Comparison of ENCODE assay signal across 8 mouse cellular contexts in the genomic region with DNA sequence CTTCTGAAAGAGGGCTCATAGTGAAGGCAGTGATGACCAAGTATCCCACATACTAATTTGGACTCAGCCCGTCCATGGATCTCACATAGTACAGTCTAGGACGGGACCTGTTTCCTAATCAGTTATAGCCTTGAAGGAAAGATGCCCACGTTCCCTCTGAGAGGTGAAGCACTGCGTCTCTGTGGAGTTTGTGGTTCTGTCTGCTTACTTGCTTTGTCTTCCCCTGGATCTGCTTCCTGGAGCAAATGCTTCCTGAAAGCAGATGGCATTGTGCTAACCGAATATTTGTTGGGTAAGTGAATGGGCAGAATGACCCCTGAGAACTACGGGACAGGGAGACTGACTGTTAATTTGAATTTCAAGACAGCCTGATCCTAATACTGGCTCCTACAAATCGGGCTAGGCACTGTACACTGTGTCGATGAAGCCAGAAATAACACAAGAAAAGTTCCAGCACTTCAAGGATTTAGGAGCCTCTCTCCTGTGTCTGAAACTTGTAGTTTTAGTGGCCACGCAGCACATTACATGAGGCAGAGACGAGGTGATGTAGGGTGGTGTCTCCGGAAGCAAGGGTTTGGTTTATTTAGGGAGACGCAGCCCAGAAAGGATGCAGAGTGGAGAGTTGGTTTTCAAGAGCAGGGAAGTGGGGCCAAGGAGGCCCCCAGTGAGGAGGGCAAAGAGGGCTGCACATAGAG. TPM values are rescaled to one million over a fixed set of nuclear protein-coding genes. Genes with fewer than 3 reads are reported as not detected.
DNase-seq lines count a peak whose midpoint lies in the region; ATAC-seq and TF ChIP-seq lines count a peak whose summit lies in the region.

No protein-coding gene starts in this region.

- H3K36me3 ChIP-seq in kidney, adult 2 months (ENCODE audit: control insufficient read depth, insufficient read depth, low read length), result no peaks in the 10 kb centered on the region
- H3K36me3 ChIP-seq in forebrain, embryonic 13.5 days (ENCODE audit: poor library complexity, severe bottlenecking), result peaks cover 23% of the 10 kb centered on the region
- peaks cover 17% of the 10 kb centered on the region for H3K36me3 ChIP-seq in limb, embryonic 15.5 days
- no peaks in the 10 kb centered on the region for H3K36me3 ChIP-seq in small intestine, adult 2 months (ENCODE audit: control insufficient read depth, insufficient read depth, low read length)

- H3K9ac ChIP-seq in forebrain, embryonic 13.5 days, result peak overlapping the region; percentile 91
- peak overlapping the region; percentile 81 for H3K9ac ChIP-seq in limb, embryonic 15.5 days

- H3K27ac ChIP-seq in kidney, adult 2 months (ENCODE audit: insufficient read depth, low read depth, low read length), result no peak overlapping the region; the same call in 1 of the 2 replicates
- H3K27ac ChIP-seq in forebrain, embryonic 13.5 days, result peak overlapping the region; percentile 97; the same call in 1 of the 2 replicates
- peak overlapping the region; percentile 98 for H3K27ac ChIP-seq in limb, embryonic 15.5 days
- no peak overlapping the region for H3K27ac ChIP-seq in small intestine, adult 2 months (ENCODE audit: insufficient read depth, low read depth, low read length)

- peak overlapping the region; percentile 81 for H3K4me3 ChIP-seq in kidney, adult 2 months (ENCODE audit: insufficient read depth, low read depth, low read length)
- peak overlapping the region; percentile 78 for H3K4me3 ChIP-seq in forebrain, embryonic 13.5 days
- H3K4me3 ChIP-seq in limb, embryonic 15.5 days, result peak overlapping the region; percentile 72
- peak overlapping the region; percentile 80 for H3K4me3 ChIP-seq in small intestine, adult 2 months (ENCODE audit: low read depth, low read length)

- no peaks in the 10 kb centered on the region for H3K27me3 ChIP-seq in kidney, adult 2 months (replicated peaks; ENCODE audit: control insufficient read depth, insufficient read depth, low read length)
- no peaks in the 10 kb centered on the region for H3K27me3 ChIP-seq in forebrain, embryonic 13.5 days
- H3K27me3 ChIP-seq in limb, embryonic 15.5 days, result no peaks in the 10 kb centered on the region
- no peaks in the 10 kb centered on the region for H3K27me3 ChIP-seq in small intestine, adult 2 months (ENCODE audit: control insufficient read depth, insufficient read depth, low read length)

- H3K4me2 ChIP-seq in forebrain, embryonic 13.5 days, result peak overlapping the region; percentile 69
- H3K4me2 ChIP-seq in limb, embryonic 15.5 days, result peak overlapping the region; percentile 49

- H3K9me3 ChIP-seq in forebrain, embryonic 13.5 days (replicated peaks), result no peaks in the 10 kb centered on the region
- no peaks in the 10 kb centered on the region for H3K9me3 ChIP-seq in limb, embryonic 15.5 days

- TF ChIP-seq CTCF in kidney, adult 2 months (conservative IDR thresholded peaks at IDR 0.05; ENCODE audit: insufficient read depth, insufficient read length, low read depth, low read length), result no peak
- TF ChIP-seq CTCF in small intestine, adult 2 months (IDR thresholded peaks at IDR 0.05; ENCODE audit: extremely low read depth, insufficient read length, insufficient replicate concordance, low read depth, low read length), result no peak

- DNase-seq in kidney, adult 2 months, result peak; percentile 10
- DNase-seq in kidney, postnatal 36 days, result no peak
- DNase-seq in MEL-GATA-1-ER (ENCODE audit: extremely low read depth, low read depth), result peak; percentile 16
- no peak for DNase-seq in layer of hippocampus, adult 8-10 months (ENCODE audit: low spot score in 2 of 2)
- no peak for DNase-seq in adrenal gland, postnatal 10 days

- 13% methylated on average over 12 of the region's 12 CpGs for WGBS in kidney, adult 2 months
- 41% methylated on average over 12 of the region's 12 CpGs for WGBS in forebrain, embryonic 13.5 days
- 25% methylated on average over 12 of the region's 12 CpGs for WGBS in limb, embryonic 15.5 days
- WGBS in small intestine, adult 2 months, result 22% methylated on average over 12 of the region's 12 CpGs

- peaks cover 3% of the 10 kb centered on the region; the same call in 1 of the 2 replicates for H3K4me1 ChIP-seq in kidney, adult 2 months (ENCODE audit: control insufficient read depth, insufficient read depth, low read length)
- H3K4me1 ChIP-seq in forebrain, embryonic 13.5 days, result peaks cover 14% of the 10 kb centered on the region
- H3K4me1 ChIP-seq in limb, embryonic 15.5 days, result peaks cover 27% of the 10 kb centered on the region
- peaks cover 5% of the 10 kb centered on the region; the same call in 1 of the 2 replicates for H3K4me1 ChIP-seq in small intestine, adult 2 months (ENCODE audit: control insufficient read depth, insufficient read depth, insufficient read length, low read length)

- no peak for ATAC-seq in forebrain, embryonic 13.5 days
- ATAC-seq in limb, embryonic 15.5 days (ENCODE audit: insufficient number of reproducible peaks, low FRiP score, low TSS enrichment, low read depth), result no peak

- no peak for TF ChIP-seq POLR2A in kidney, adult 2 months (IDR thresholded peaks at IDR 0.05; ENCODE audit: low read depth, low read length)
- no peak for TF ChIP-seq POLR2A in small intestine, adult 2 months (IDR thresholded peaks at IDR 0.05; ENCODE audit: low read depth, low read length)

RNA-seq across cellular contexts. Expression of a gene that starts 1.3 kb away (rescaled TPM):
- 60.5 and 67.9 TPM in 2 replicates for polyA plus RNA-seq in kidney, adult 2 months (2012; rRNA removed)
- polyA plus RNA-seq in forebrain, embryonic 13.5 days (2015; fragmentation: Nextera tagmentation; extraction: Ambion mirVana), result 214 and 225 TPM in 2 replicates
- polyA plus RNA-seq in limb, embryonic 15.5 days (2015; fragmentation: Nextera tagmentation; extraction: Ambion mirVana), result 189 and 192 TPM in 2 replicates
- 23.0 and 45.9 TPM in 2 replicates for polyA plus RNA-seq in small intestine, adult 2 months (2012; rRNA removed)
- total RNA-seq in layer of hippocampus, adult 8-10 months (2022), result 10 to 100 TPM; 90.5 to 94.1 (median 92.2) TPM
- total RNA-seq in adrenal gland, postnatal 10 days (2021), result 10 to 100 TPM; 69.2 to 82.8 TPM

RNA-seq across cellular contexts. Expression of a gene that starts 39.4 kb away (rescaled TPM):
- polyA plus RNA-seq in kidney, adult 2 months (2012; rRNA removed), result 9.2 and 11.0 TPM in 2 replicates
- 109 and 116 TPM in 2 replicates for polyA plus RNA-seq in forebrain, embryonic 13.5 days (2015; fragmentation: Nextera tagmentation; extraction: Ambion mirVana)
- polyA plus RNA-seq in limb, embryonic 15.5 days (2015; fragmentation: Nextera tagmentation; extraction: Ambion mirVana), result 56.0 and 59.2 TPM in 2 replicates
- polyA plus RNA-seq in small intestine, adult 2 months (2012; rRNA removed), result 1.6 and 2.7 TPM in 2 replicates
- 10 to 100 TPM; 44.5 to 57.4 (median 51.1) TPM for total RNA-seq in layer of hippocampus, adult 8-10 months (2022)
- total RNA-seq in adrenal gland, postnatal 10 days (2021), result 10 to 100 TPM; 37.6 to 38.0 TPM

Comparison
In these comparisons a context has a peak if more than half of its experiments do, and no peak if none do; other contexts are left out.
1. DNase-seq: peak in kidney, adult 2 months (single experiment) and MEL-GATA-1-ER (single experiment); none in kidney, postnatal 36 days (0 of 2), layer of hippocampus, adult 8-10 months (0 of 2) and adrenal gland, postnatal 10 days (single experiment).
2. H3K27ac ChIP-seq: peak in forebrain, embryonic 13.5 days (single experiment) and limb, embryonic 15.5 days (single experiment); none in kidney, adult 2 months (single experiment) and small intestine, adult 2 months (single experiment).
3. Peak in every context shown above with its lines, with median percentiles within 50 percentile points of each other: H3K4me3 ChIP-seq.